Mouse (Mus musculus) cerebellum, adult 2 months (tissue): Measurements from ENCODE around the gene Parn. TPM values are rescaled to one million over a fixed set of nuclear protein-coding genes. Genes with fewer than 3 reads are reported as not detected.
"Not testable (repeated sequence)": the region's sequence is repeated elsewhere in the genome, so short reads cannot be mapped to it uniquely, and the experiment has no call there.

Source experiments
- DNase-seq, 2 experiments: peaks; one replicate each; pipeline ENCODE4 v3.0.0; 2021
- H3K27ac ChIP-seq: fragments of 200-500 bp; 2 replicates; pipeline ENCODE4 v1.5.1; 2012; ENCODE audit warnings: low read length, control low read depth, inconsistent platforms; ENCODE audit not compliant: insufficient read depth
- H3K27me3 ChIP-seq: fragments of 200-500 bp; 2 replicates; pipeline ENCODE4 v1.6.1; 2012; ENCODE audit warnings: inconsistent platforms, mild to moderate bottlenecking, low read length, moderate library complexity; ENCODE audit not compliant: control insufficient read depth, insufficient read depth
- H3K4me1 ChIP-seq: fragments of 200-500 bp; 2 replicates; pipeline ENCODE4 v1.6.1; 2011; ENCODE audit warnings: low read length; ENCODE audit not compliant: control insufficient read depth, insufficient read depth
- H3K4me3 ChIP-seq: fragments of 200-500 bp; replicated peaks from 2 replicates; pipeline ENCODE3; 2011; ENCODE audit warnings: mild to moderate bottlenecking, low read depth, low read length, control low read depth; ENCODE audit not compliant: insufficient read depth
- CTCF ChIP-seq: fragments of 200-500 bp; IDR thresholded peaks from 2 replicates; pipeline ENCODE4 v1.5.1; 2011; ENCODE audit warnings: low read depth, mild to moderate bottlenecking, control low read depth, low read length, moderate library complexity, borderline replicate concordance; ENCODE audit not compliant: insufficient read depth
- POLR2A ChIP-seq: fragments of 200-500 bp; IDR thresholded peaks from 2 replicates; pipeline ENCODE4 v1.6.1; 2011; ENCODE audit warnings: low read length, control low read depth, borderline replicate concordance; ENCODE audit not compliant: insufficient read depth
- WGBS: fragments of 180-500 bp; shearing (Covaris S2); methylation state at CpG from one replicate; pipeline ENCODE4 v1.1.7; 2018; 5-methylcytosine and 5-hydroxymethylcytosine counted together
- polyA plus RNA-seq: library from polyadenylated mRNA; depleted of rRNA; stranded (reverse); fragments of >200 nt; gene quantifications from 2 replicates; pipeline ENCODE4 v1.2.3, GENCODE M21; 2012

Gene Parn
- polyA plus RNA-seq, 1 experiment = 25.6 TPM

DNA sequence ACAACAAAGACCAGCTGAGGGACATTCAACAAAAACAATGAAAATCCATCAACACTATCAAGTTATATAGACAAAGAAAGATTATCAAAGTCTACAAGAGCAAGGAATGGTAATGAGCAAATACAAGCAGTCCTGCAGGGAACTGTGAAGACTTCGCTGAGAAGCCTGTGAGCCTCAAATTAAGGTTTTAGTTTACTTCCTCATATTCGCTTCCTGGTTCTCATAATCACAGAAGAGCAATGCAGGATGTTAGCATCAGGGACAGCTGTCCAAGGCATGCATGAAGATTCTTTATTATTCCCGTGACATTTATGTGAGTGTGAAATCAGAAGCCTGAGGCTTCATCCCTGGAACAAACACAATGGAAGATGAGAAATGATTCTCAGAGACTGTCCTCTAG, 23.5 kb downstream of the Parn start:
- no peak for TF ChIP-seq CTCF
- TF ChIP-seq POLR2A = no peak
- WGBS = 93% methylated on average over 3 of the region's 3 CpGs
- H3K4me1 ChIP-seq = no peaks in the 10 kb centered on the region
- no peak overlapping the region for H3K4me3 ChIP-seq
- no peak for DNase-seq
- H3K27me3 ChIP-seq = no peaks in the 10 kb centered on the region
- H3K27ac ChIP-seq = no peak overlapping the region

DNA sequence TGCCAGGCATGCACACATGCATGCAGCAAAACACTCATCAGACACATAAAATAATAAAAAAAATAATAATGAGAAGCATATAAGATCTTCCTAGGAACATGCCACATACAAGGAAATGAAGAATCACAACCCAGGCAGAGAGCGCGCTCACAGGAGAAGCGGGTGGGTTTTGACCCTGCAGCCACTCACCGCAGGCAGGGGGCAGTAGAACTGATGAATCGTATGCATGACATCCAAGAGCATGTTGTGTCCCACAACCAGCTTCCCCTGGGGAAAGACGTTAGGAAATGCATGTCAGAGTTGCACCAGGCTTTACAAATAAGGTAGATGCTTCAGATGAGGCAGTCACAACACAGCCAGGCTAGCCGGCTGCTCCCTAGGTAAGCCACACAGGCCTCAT, 27.9 kb downstream of the Parn start:
- DNase-seq = no peak
- Histone ChIP-seq H3K4me3 (no peak overlapping the region), H3K4me1 (no peaks in the 10 kb centered on the region), H3K27me3 (no peaks in the 10 kb centered on the region), H3K27ac (no peak overlapping the region)
- no peak for TF ChIP-seq CTCF
- TF ChIP-seq POLR2A = no peak
- 76% methylated on average over 7 of the region's 7 CpGs for WGBS

DNA sequence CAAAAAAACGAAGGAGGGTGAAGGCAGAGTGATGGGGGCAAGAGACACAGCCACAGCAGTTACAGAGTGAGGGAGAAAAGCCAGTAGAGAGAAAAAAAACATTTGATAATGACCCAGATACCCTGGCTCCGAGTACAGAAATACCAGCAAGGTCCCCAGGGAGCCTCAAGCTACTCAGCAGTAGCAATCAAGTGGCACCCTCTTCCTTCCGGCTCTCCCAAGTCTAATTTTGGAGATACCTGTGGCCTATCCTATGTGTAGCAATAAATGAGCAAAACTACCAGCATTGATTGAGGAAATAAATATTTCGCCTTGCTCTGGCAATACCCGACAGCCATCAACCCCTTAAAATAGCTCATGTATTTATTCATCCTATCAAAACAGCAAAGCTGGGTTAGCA, 28.5 kb downstream of the Parn start:
- no peak overlapping the region for H3K27ac ChIP-seq
- no peak for DNase-seq
- H3K4me1 ChIP-seq = no peaks in the 10 kb centered on the region
- TF ChIP-seq POLR2A = no peak
- TF ChIP-seq CTCF = no peak
- WGBS = 80% methylated on average over 5 of the region's 5 CpGs
- no peaks in the 10 kb centered on the region for H3K27me3 ChIP-seq
- H3K4me3 ChIP-seq = no peak overlapping the region

DNA sequence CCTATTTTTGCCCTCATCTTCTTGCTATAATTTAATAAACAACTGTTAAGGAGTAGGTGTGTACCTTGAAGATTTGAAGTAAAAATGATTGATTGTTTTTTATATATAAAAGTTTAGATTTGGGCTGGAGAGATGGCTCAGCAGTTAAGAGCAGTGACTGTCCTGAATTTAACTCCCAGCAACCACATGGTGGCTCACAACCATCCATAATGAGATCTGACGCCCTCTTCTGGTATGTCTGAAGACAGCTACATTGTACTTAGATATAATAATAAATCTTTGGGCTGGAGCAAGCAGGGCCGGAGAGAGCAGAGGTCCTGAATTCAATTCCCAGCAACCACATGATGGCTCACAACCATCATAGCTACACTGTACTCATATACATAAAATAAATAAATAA, 29.8 kb downstream of the Parn start:
- 60% methylated on average over 2 of the region's 2 CpGs for WGBS
- not testable (repeated sequence) for H3K4me3 ChIP-seq

DNA sequence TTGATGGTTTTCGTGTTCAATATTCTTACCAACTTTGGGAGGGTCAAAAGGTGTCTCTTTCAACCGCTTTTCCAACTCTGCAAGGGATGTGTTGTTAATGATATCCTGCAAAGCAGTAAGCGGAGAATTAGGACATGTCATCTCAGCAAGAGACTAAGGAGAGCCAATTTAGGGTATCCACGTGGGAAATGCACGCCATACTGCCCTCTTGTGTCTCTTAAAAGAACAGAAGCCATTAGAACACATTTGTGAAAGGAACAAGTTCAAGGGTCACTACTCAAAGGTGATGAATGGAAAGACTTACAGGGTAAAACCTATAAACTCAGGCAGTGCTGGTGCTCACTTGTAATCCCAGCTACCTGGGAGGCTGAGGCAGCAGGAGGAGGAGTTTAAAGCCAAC, 39.6 kb downstream of the Parn start:
- H3K27ac ChIP-seq = no peak overlapping the region
- H3K4me3 ChIP-seq = no peak overlapping the region
- 22% methylated on average over 5 of the region's 5 CpGs for WGBS
- no peaks in the 10 kb centered on the region for H3K4me1 ChIP-seq
- peak in 1 of 2 experiments; percentile 17 for DNase-seq
- TF ChIP-seq POLR2A (no peak), CTCF (peak; percentile 30; the same call in 1 of the 2 replicates)
- no peaks in the 10 kb centered on the region for H3K27me3 ChIP-seq

More for the DNA sequence above, 29.8 kb downstream of the Parn start:
- DNase-seq, H3K27ac ChIP-seq, H3K4me1 ChIP-seq, H3K27me3 ChIP-seq: not testable (repeated sequence)

DNA sequence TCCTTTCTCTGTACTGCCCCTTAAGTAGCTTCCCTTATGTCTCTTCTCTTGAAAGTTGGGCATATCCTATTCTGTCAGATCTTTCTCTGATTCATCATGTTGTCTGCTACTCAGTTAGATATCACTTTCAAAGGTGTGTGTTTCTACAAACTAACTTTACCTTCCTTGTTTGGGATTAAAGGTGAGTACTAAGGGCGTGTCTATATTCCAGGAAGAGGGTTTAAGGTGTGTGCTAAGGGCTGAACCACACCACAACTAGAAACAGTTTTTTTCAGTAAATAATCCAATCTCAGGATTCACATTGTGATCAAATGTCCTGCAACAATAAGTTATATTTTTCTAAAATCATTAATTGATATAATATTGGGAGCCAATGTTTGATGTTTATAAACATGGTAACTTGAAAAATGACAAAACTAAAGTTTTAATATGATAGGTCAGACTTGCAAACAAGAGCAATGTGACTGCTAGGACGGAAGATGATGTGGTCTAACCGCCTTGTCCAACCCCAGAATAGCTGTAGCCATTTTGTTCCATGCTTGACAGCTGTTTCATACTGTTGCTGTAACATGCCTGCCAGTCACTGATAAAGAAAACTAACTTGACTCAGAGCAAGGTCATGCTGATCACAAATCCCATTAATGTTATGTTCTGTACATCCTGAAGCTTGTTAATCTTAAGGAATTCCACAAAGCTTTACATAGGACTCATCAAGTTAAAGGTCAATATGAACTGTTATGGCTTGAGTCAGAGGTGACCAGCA, 46.0 kb downstream of the Parn start:
- Histone ChIP-seq H3K4me3 (no peak overlapping the region), H3K4me1 (no peaks in the 10 kb centered on the region), H3K27me3 (no peaks in the 10 kb centered on the region), H3K27ac (no peak overlapping the region)
- no peak for DNase-seq
- 94% methylated on average over 3 of the region's 3 CpGs for WGBS
- TF ChIP-seq CTCF = no peak
- no peak for TF ChIP-seq POLR2A

DNA sequence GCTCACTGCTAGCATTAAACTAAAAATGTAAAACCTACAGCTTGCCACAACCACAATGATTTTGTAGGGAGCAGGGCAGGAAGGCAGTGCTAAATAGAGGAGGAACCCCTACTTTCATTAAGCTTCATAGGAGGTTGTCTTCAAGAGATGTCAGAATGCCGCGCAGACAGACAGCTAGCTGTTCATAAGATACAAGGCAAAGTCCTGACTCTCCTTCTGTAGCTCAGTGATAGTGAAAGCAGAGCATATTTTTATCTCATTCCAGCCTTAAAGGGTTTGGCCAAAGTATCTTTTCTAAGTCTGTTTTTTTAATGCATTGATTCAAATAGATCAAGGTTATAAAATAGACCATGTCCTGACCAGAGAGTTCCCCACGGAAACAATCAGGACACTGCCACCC, 47.8 kb downstream of the Parn start:
- no peak overlapping the region for H3K4me3 ChIP-seq
- no peaks in the 10 kb centered on the region for H3K4me1 ChIP-seq
- WGBS = 97% methylated on average over 3 of the region's 3 CpGs
- TF ChIP-seq POLR2A = no peak
- no peak for TF ChIP-seq CTCF
- no peak for DNase-seq
- H3K27ac ChIP-seq = no peak overlapping the region
- H3K27me3 ChIP-seq = no peaks in the 10 kb centered on the region

DNA sequence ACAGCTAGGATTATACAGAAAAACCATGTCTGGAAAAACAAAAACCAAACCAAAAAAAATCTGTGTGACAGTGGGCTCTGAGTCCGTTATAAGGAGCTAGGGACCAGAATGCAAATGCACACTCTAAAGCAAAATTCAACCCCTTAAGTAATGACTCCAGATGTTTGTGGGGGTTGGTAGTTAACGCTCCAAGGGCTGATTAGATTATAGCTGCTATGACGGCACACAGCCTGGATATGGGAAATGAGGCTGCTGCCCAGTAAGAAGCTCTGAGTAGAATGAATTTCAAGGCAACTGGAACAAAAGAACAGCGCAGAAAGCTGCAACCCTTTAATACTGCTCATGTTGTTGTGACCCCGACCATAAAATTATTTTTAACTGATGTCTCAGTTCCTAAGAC, 52.7 kb downstream of the Parn start:
- Histone ChIP-seq H3K27me3 (no peaks in the 10 kb centered on the region), H3K27ac (no peak overlapping the region), H3K4me1 (no peaks in the 10 kb centered on the region), H3K4me3 (no peak overlapping the region)
- 87% methylated on average over 5 of the region's 5 CpGs for WGBS
- no peak for TF ChIP-seq CTCF
- TF ChIP-seq POLR2A = no peak
- DNase-seq = no peak

DNA sequence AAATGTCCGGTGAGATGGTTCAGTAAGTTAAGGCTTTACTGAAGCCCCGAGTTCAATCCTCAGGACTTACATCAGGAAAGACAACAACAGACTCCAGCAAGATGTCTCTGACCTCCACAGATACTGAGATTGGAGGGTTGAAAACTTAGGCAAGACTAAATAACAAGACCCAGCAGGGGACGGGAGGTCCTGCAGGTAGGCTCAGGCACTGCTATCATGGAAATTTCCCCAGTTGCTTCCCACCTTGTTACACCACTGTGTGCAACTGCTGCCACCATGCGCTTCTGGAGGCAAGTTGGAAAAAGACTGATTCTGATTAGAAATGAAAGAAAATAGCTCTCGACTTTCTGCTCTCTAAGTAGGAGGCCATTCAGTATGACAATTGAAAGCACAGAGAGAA, 55.4 kb downstream of the Parn start:
- no peaks in the 10 kb centered on the region for H3K4me1 ChIP-seq
- no peak for TF ChIP-seq POLR2A
- TF ChIP-seq CTCF = no peak
- H3K27me3 ChIP-seq = no peaks in the 10 kb centered on the region

More for the DNA sequence above, 55.4 kb downstream of the Parn start:
- Histone ChIP-seq H3K4me3 (no peak overlapping the region), H3K27ac (no peak overlapping the region)
- DNase-seq = no peak
- 92% methylated on average over 5 of the region's 5 CpGs for WGBS
